Mouse (Mus musculus): ENCODE results near the gene Pcyt1a. TPM values are rescaled to one million over a fixed set of nuclear protein-coding genes. Genes with fewer than 3 reads are reported as not detected.

Pcyt1a gene
- total and polyA plus RNA-seq, 3 experiments: 17.0 to 25.7 (median 21.1) TPM

GRCm38 (mm10) chr16:32524244-32524615 is 93.5 kb downstream of the Pcyt1a start:
- H3K9ac ChIP-seq (ENCODE audit: insufficient read depth, low read depth): no peak overlapping the region
- no peaks in the 10 kb centered on the region for H3K27me3 ChIP-seq (replicated peaks)
- TF ChIP-seq JUND (conservative IDR thresholded peaks at IDR 0.05; ENCODE audit: low read depth, low read length) (no peak), MYC (IDR thresholded peaks at IDR 0.05; ENCODE audit: low read depth, low read length) (no peak), MEF2A (IDR thresholded peaks at IDR 0.05; ENCODE audit: borderline replicate concordance, low read depth, low read length) (no peak), ELF1 (IDR thresholded peaks at IDR 0.05; ENCODE audit: low read depth, low read length) (no peak), UBTF (IDR thresholded peaks at IDR 0.05; ENCODE audit: low read depth, low read length) (no peak), GABPA (IDR thresholded peaks at IDR 0.05; ENCODE audit: insufficient replicate concordance, low read depth, low read length) (no peak), IRF4 (IDR thresholded peaks at IDR 0.05; ENCODE audit: low read depth, low read length) (no peak), MAZ (IDR thresholded peaks at IDR 0.05; ENCODE audit: low read depth, low read length) (no peak)
- dilution Hi-C loops (cut with MboI; ENCODE audit: extremely low pct_ligation_motif_present, extremely low pct_unique_long_range_greater_than_20kb, low sequenced_read_pairs) (no loop called here), in situ Hi-C loops (cut with MboI; ENCODE audit: low pct_ligation_motif_present, low pct_unique_long_range_greater_than_20kb, low sequenced_read_pairs) (no loop called here)
- H3K36me3 ChIP-seq (replicated peaks in 1 of 2; ENCODE audit: control insufficient read depth in 1 of 2, insufficient read depth in 1 of 2, low read length in 1 of 2): no peaks in the 10 kb centered on the region
- no peak for DNase-seq (ENCODE audit: extremely low read depth)
- peaks cover 5 to 31% of the 10 kb centered on the region in 2 experiments; a peak in 3 of 4 replicates for H3K4me1 ChIP-seq (ENCODE audit: control insufficient read depth in 1 of 2, insufficient read depth in 2 of 2)
- no peak overlapping the region for H3K4me3 ChIP-seq (replicated peaks in 1 of 3; ENCODE audit: low read depth in 2 of 3, low read length in 2 of 3, poor library complexity in 1 of 3)
- no peaks in the 10 kb centered on the region for H3K9me3 ChIP-seq (replicated peaks; ENCODE audit: low read length)
- H3K27ac ChIP-seq (ENCODE audit: insufficient read depth, low read depth): no peak overlapping the region
- H3K4me2 ChIP-seq (ENCODE audit: insufficient read depth, low read depth, poor library complexity, severe bottlenecking): no peak overlapping the region
- no peaks in the 10 kb centered on the region for H3K79me2 ChIP-seq (replicated peaks; ENCODE audit: control insufficient read depth, extremely low read depth, insufficient read depth, poor library complexity, severe bottlenecking)

Other genes with a start within 250 kb of the Pcyt1a start
- gene Fbxo45, start 183.8 kb upstream of the Pcyt1a start, total RNA-seq (2012; rRNA removed): 22.4 and 24.0 TPM in 2 replicates
- 24.4 and 25.4 TPM in 2 replicates for gene Fbxo45, start 183.8 kb upstream of the Pcyt1a start, total RNA-seq (2014; rRNA removed)
- gene Fbxo45, start 183.8 kb upstream of the Pcyt1a start, polyA plus RNA-seq (2012; ENCODE audit: insufficient read length, low read depth): 20.0 and 21.4 TPM in 2 replicates
- gene Wdr53, start 183.7 kb upstream of the Pcyt1a start, total RNA-seq (2012; rRNA removed): 22.7 and 26.1 TPM in 2 replicates
- gene Wdr53, start 183.7 kb upstream of the Pcyt1a start, total RNA-seq (2014; rRNA removed): 56.4 and 57.3 TPM in 2 replicates
- 28.6 and 38.9 TPM in 2 replicates for gene Wdr53, start 183.7 kb upstream of the Pcyt1a start, polyA plus RNA-seq (2012; ENCODE audit: insufficient read length, low read depth)
- not detected in 2 replicates for gene Smco1, start 159.5 kb upstream of the Pcyt1a start, total RNA-seq (2012; rRNA removed)
- not detected in 2 replicates for gene Smco1, start 159.5 kb upstream of the Pcyt1a start, total RNA-seq (2014; rRNA removed)
- gene Smco1, start 159.5 kb upstream of the Pcyt1a start, polyA plus RNA-seq (2012; ENCODE audit: insufficient read length, low read depth): not detected in 2 replicates
- gene Rnf168, start 153.5 kb upstream of the Pcyt1a start, total RNA-seq (2012; rRNA removed): 22.2 and 23.9 TPM in 2 replicates
- gene Rnf168, start 153.5 kb upstream of the Pcyt1a start, total RNA-seq (2014; rRNA removed): 37.9 and 40.7 TPM in 2 replicates
- gene Rnf168, start 153.5 kb upstream of the Pcyt1a start, polyA plus RNA-seq (2012; ENCODE audit: insufficient read length, low read depth): 20.5 TPM in 2 replicates
- gene Ubxn7, start 98.7 kb upstream of the Pcyt1a start, total RNA-seq (2012; rRNA removed): 18.5 and 26.8 TPM in 2 replicates
- 28.0 and 32.8 TPM in 2 replicates for gene Ubxn7, start 98.7 kb upstream of the Pcyt1a start, total RNA-seq (2014; rRNA removed)
- 25.7 and 32.5 TPM in 2 replicates for gene Ubxn7, start 98.7 kb upstream of the Pcyt1a start, polyA plus RNA-seq (2012; ENCODE audit: insufficient read length, low read depth)
- gene Tm4sf19, start 30.4 kb upstream of the Pcyt1a start, total RNA-seq (2012; rRNA removed): 0.25 and 0.29 TPM in 2 replicates
- gene Tm4sf19, start 30.4 kb upstream of the Pcyt1a start, total RNA-seq (2014; rRNA removed): 0.45 and 0.78 TPM in 2 replicates
- 0.52 and 1.3 TPM in 2 replicates for gene Tm4sf19, start 30.4 kb upstream of the Pcyt1a start, polyA plus RNA-seq (2012; ENCODE audit: insufficient read length, low read depth)
- not detected in 2 replicates for gene Tctex1d2, start 11.2 kb upstream of the Pcyt1a start, total RNA-seq (2012; rRNA removed)
- not detected in 2 replicates for gene Tctex1d2, start 11.2 kb upstream of the Pcyt1a start, total RNA-seq (2014; rRNA removed)
- not detected in 2 replicates for gene Tctex1d2, start 11.2 kb upstream of the Pcyt1a start, polyA plus RNA-seq (2012; ENCODE audit: insufficient read length, low read depth)
- gene Slc51a, start 57.0 kb downstream of the Pcyt1a start, total RNA-seq (2012; rRNA removed): 0.08 and 0.21 TPM in 2 replicates
- not detected in 2 replicates for gene Slc51a, start 57.0 kb downstream of the Pcyt1a start, total RNA-seq (2014; rRNA removed)
- 0.17 TPM in 1 of 2 replicates, not detected in the other for gene Slc51a, start 57.0 kb downstream of the Pcyt1a start, polyA plus RNA-seq (2012; ENCODE audit: insufficient read length, low read depth)
- gene Zdhhc19, start 65.3 kb downstream of the Pcyt1a start, total RNA-seq (2012; rRNA removed): not detected in 2 replicates
- not detected in 2 replicates for gene Zdhhc19, start 65.3 kb downstream of the Pcyt1a start, total RNA-seq (2014; rRNA removed)
- not detected in 2 replicates for gene Zdhhc19, start 65.3 kb downstream of the Pcyt1a start, polyA plus RNA-seq (2012; ENCODE audit: insufficient read length, low read depth)
- 328 and 358 TPM in 2 replicates for gene Tfrc, start 178.0 kb downstream of the Pcyt1a start, total RNA-seq (2012; rRNA removed)
- 840 and 921 TPM in 2 replicates for gene Tfrc, start 178.0 kb downstream of the Pcyt1a start, total RNA-seq (2014; rRNA removed)
- 186 and 190 TPM in 2 replicates for gene Tfrc, start 178.0 kb downstream of the Pcyt1a start, polyA plus RNA-seq (2012; ENCODE audit: insufficient read length, low read depth)
- gene Tnk2, start 213.0 kb downstream of the Pcyt1a start, total RNA-seq (2012; rRNA removed): 31.9 and 35.9 TPM in 2 replicates
- gene Tnk2, start 213.0 kb downstream of the Pcyt1a start, total RNA-seq (2014; rRNA removed): 14.7 and 18.8 TPM in 2 replicates
- 62.2 and 67.7 TPM in 2 replicates for gene Tnk2, start 213.0 kb downstream of the Pcyt1a start, polyA plus RNA-seq (2012; ENCODE audit: insufficient read length, low read depth)